Mouse (Mus musculus): ENCODE results near the gene Zdhhc14. TPM values are rescaled to one million over a fixed set of nuclear protein-coding genes. Genes with fewer than 3 reads are reported as not detected.

The Zdhhc14 gene
- polyA plus RNA-seq (2015; fragmentation: Nextera tagmentation; extraction: Ambion mirVana), result 8.3 and 9.4 TPM in 2 replicates

GRCm38 (mm10) chr17:5491801-5492745 is at the start of gene Zdhhc14:
Zdhhc14 (plus strand) TSS chr17:5492557.
- Histone ChIP-seq H3K4me2 (replicated peaks) (peak within 1 kb of the TSS; percentile 96), H3K4me3 (peak within 1 kb of the TSS; percentile 80), H3K9ac (replicated peaks) (peak within 1 kb of the TSS; percentile 86), H3K4me1 (peaks cover 29% of the 10 kb centered on the region), H3K27ac (replicated peaks) (peak within 1 kb of the TSS; percentile 99), H3K36me3 (no peaks in the 10 kb centered on the region), H3K9me3 (no peaks in the 10 kb centered on the region), H3K27me3 (no peaks in the 10 kb centered on the region)
- peak; percentile 92 for ATAC-seq (replicated peaks)
- WGBS, result under 1% methylated on average over 69 of the region's 70 CpGs

GRCm38 (mm10) chr17:5443260-5443659 is 49.1 kb upstream of the Zdhhc14 start:
- no peaks in the 10 kb centered on the region for H3K36me3 ChIP-seq
- no peak overlapping the region for H3K4me2 ChIP-seq (replicated peaks)
- no peaks in the 10 kb centered on the region for H3K27me3 ChIP-seq
- H3K9me3 ChIP-seq, result no peaks in the 10 kb centered on the region
- 64% methylated on average over 3 of the region's 3 CpGs for WGBS
- no peak for ATAC-seq (replicated peaks)
- no peak overlapping the region for H3K27ac ChIP-seq (replicated peaks)
- no peak overlapping the region for H3K9ac ChIP-seq (replicated peaks)
- H3K4me3 ChIP-seq, result no peak overlapping the region
- H3K4me1 ChIP-seq, result peaks cover 18% of the 10 kb centered on the region

GRCm38 (mm10) chr17:5443751-5444150 is 48.6 kb upstream of the Zdhhc14 start:
- no peak overlapping the region for H3K27ac ChIP-seq (replicated peaks)
- no peak overlapping the region for H3K9ac ChIP-seq (replicated peaks)
- H3K27me3 ChIP-seq, result no peaks in the 10 kb centered on the region
- ATAC-seq (replicated peaks), result no peak
- no peaks in the 10 kb centered on the region for H3K36me3 ChIP-seq
- no peak overlapping the region for H3K4me2 ChIP-seq (replicated peaks)
- H3K9me3 ChIP-seq, result no peaks in the 10 kb centered on the region
- H3K4me1 ChIP-seq, result peaks cover 15% of the 10 kb centered on the region
- no peak overlapping the region for H3K4me3 ChIP-seq
- 47% methylated on average over 5 of the region's 5 CpGs for whole genome bisulfite sequencing

GRCm38 (mm10) chr17:5453657-5454056 is 38.7 kb upstream of the Zdhhc14 start:
- no peak overlapping the region for H3K4me2 ChIP-seq (replicated peaks)
- H3K4me1 ChIP-seq, result no peaks in the 10 kb centered on the region
- no peaks in the 10 kb centered on the region for H3K9me3 ChIP-seq
- 77% methylated on average over 4 of the region's 4 CpGs for WGBS
- no peak overlapping the region for H3K27ac ChIP-seq (replicated peaks)
- no peaks in the 10 kb centered on the region for H3K27me3 ChIP-seq
- no peak for ATAC-seq (replicated peaks)
- no peaks in the 10 kb centered on the region for H3K36me3 ChIP-seq
- H3K4me3 ChIP-seq, result no peak overlapping the region
- no peak overlapping the region for H3K9ac ChIP-seq (replicated peaks)

GRCm38 (mm10) chr17:5463912-5464311 is 28.4 kb upstream of the Zdhhc14 start:
- Histone ChIP-seq H3K4me2 (replicated peaks) (no peak overlapping the region), H3K9ac (replicated peaks) (no peak overlapping the region), H3K36me3 (no peaks in the 10 kb centered on the region), H3K9me3 (no peaks in the 10 kb centered on the region), H3K27ac (replicated peaks) (no peak overlapping the region), H3K4me1 (no peaks in the 10 kb centered on the region), H3K27me3 (no peaks in the 10 kb centered on the region), H3K4me3 (no peak overlapping the region)
- WGBS, result 88% methylated on average over 2 of the region's 2 CpGs
- no peak for ATAC-seq (replicated peaks)

GRCm38 (mm10) chr17:5466736-5467135 is 25.6 kb upstream of the Zdhhc14 start:
- Histone ChIP-seq H3K27ac (replicated peaks) (no peak overlapping the region), H3K9me3 (no peaks in the 10 kb centered on the region), H3K4me3 (no peak overlapping the region), H3K9ac (replicated peaks) (no peak overlapping the region), H3K4me1 (no peaks in the 10 kb centered on the region), H3K36me3 (no peaks in the 10 kb centered on the region), H3K27me3 (no peaks in the 10 kb centered on the region), H3K4me2 (replicated peaks) (no peak overlapping the region)
- ATAC-seq (replicated peaks), result no peak
- 84% methylated on average over 8 of the region's 8 CpGs for WGBS

- no peak for ATAC-seq (replicated peaks)
- no peak overlapping the region for H3K4me3 ChIP-seq
- no peak overlapping the region for H3K4me2 ChIP-seq (replicated peaks)
- no peaks in the 10 kb centered on the region for H3K4me1 ChIP-seq
- WGBS, result 51% methylated on average over 4 of the region's 4 CpGs
- H3K27me3 ChIP-seq, result no peaks in the 10 kb centered on the region
- no peaks in the 10 kb centered on the region for H3K36me3 ChIP-seq
- no peak overlapping the region for H3K27ac ChIP-seq (replicated peaks)
- H3K9me3 ChIP-seq, result no peaks in the 10 kb centered on the region
- H3K9ac ChIP-seq (replicated peaks), result no peak overlapping the region
Observed at GRCm38 (mm10) chr17:5467177-5467576, 25.2 kb upstream of the Zdhhc14 start.

- Histone ChIP-seq H3K4me2 (replicated peaks) (no peak overlapping the region), H3K27me3 (no peaks in the 10 kb centered on the region), H3K4me3 (no peak overlapping the region), H3K4me1 (no peaks in the 10 kb centered on the region), H3K9me3 (no peaks in the 10 kb centered on the region), H3K9ac (replicated peaks) (no peak overlapping the region), H3K27ac (replicated peaks) (no peak overlapping the region), H3K36me3 (no peaks in the 10 kb centered on the region)
- 45% methylated on average over 3 of the region's 3 CpGs for WGBS
- no peak for ATAC-seq (replicated peaks)
Observed at GRCm38 (mm10) chr17:5472268-5472667, 20.1 kb upstream of the Zdhhc14 start.

GRCm38 (mm10) chr17:5475960-5476725 is 16.2 kb upstream of the Zdhhc14 start:
- H3K4me1 ChIP-seq, result no peaks in the 10 kb centered on the region
- H3K27me3 ChIP-seq, result no peaks in the 10 kb centered on the region
- no peak overlapping the region for H3K27ac ChIP-seq (replicated peaks)
- 62% methylated on average over 14 of the region's 14 CpGs for WGBS
- no peak for ATAC-seq (replicated peaks)
- H3K4me2 ChIP-seq (replicated peaks), result no peak overlapping the region
- H3K4me3 ChIP-seq, result no peak overlapping the region
- no peaks in the 10 kb centered on the region for H3K36me3 ChIP-seq
- H3K9ac ChIP-seq (replicated peaks), result no peak overlapping the region
- H3K9me3 ChIP-seq, result no peaks in the 10 kb centered on the region

- Histone ChIP-seq H3K4me3 (no peak overlapping the region), H3K36me3 (no peaks in the 10 kb centered on the region), H3K9ac (replicated peaks) (no peak overlapping the region), H3K27me3 (no peaks in the 10 kb centered on the region), H3K4me1 (no peaks in the 10 kb centered on the region), H3K4me2 (replicated peaks) (no peak overlapping the region), H3K9me3 (no peaks in the 10 kb centered on the region), H3K27ac (replicated peaks) (no peak overlapping the region)
- ATAC-seq (replicated peaks), result no peak
- WGBS, result 83% methylated on average over 4 of the region's 4 CpGs
Observed at GRCm38 (mm10) chr17:5483456-5483855, 8.9 kb upstream of the Zdhhc14 start.

- no peak for ATAC-seq (replicated peaks)
- Histone ChIP-seq H3K9ac (replicated peaks) (no peak overlapping the region), H3K4me1 (no peaks in the 10 kb centered on the region), H3K36me3 (no peaks in the 10 kb centered on the region), H3K27me3 (no peaks in the 10 kb centered on the region), H3K9me3 (no peaks in the 10 kb centered on the region), H3K27ac (replicated peaks) (no peak overlapping the region), H3K4me2 (replicated peaks) (no peak overlapping the region), H3K4me3 (no peak overlapping the region)
- WGBS, result 93% methylated on average over 1 of the region's 1 CpGs
Observed at GRCm38 (mm10) chr17:5484663-5485062, 7.7 kb upstream of the Zdhhc14 start.

- peaks cover 8% of the 10 kb centered on the region; the same call in 1 of the 2 replicates for H3K4me1 ChIP-seq
- no peaks in the 10 kb centered on the region for H3K27me3 ChIP-seq
- 77% methylated on average over 9 of the region's 9 CpGs for WGBS
- no peaks in the 10 kb centered on the region for H3K9me3 ChIP-seq
- H3K27ac ChIP-seq (replicated peaks), result no peak overlapping the region
- no peak overlapping the region for H3K9ac ChIP-seq (replicated peaks)
- no peak overlapping the region for H3K4me2 ChIP-seq (replicated peaks)
- no peaks in the 10 kb centered on the region for H3K36me3 ChIP-seq
- no peak for ATAC-seq (replicated peaks)
- no peak overlapping the region for H3K4me3 ChIP-seq
Observed at GRCm38 (mm10) chr17:5488156-5488555, 4.2 kb upstream of the Zdhhc14 start.

All from forebrain, embryonic 15.5 days (tissue).